Mouse (Mus musculus) c-Kit-positive CD71-positive TER-119-positive erythroid progenitor cells, embryonic 14.5 days (primary cell): ENCODE results near the gene Gm17657.

Source experiments
- DNase-seq: peaks from one replicate; pipeline ENCODE4 v3.0.0-alpha.2; 2013; ENCODE audit warnings: low spot score

Gm17657 gene

DNA sequence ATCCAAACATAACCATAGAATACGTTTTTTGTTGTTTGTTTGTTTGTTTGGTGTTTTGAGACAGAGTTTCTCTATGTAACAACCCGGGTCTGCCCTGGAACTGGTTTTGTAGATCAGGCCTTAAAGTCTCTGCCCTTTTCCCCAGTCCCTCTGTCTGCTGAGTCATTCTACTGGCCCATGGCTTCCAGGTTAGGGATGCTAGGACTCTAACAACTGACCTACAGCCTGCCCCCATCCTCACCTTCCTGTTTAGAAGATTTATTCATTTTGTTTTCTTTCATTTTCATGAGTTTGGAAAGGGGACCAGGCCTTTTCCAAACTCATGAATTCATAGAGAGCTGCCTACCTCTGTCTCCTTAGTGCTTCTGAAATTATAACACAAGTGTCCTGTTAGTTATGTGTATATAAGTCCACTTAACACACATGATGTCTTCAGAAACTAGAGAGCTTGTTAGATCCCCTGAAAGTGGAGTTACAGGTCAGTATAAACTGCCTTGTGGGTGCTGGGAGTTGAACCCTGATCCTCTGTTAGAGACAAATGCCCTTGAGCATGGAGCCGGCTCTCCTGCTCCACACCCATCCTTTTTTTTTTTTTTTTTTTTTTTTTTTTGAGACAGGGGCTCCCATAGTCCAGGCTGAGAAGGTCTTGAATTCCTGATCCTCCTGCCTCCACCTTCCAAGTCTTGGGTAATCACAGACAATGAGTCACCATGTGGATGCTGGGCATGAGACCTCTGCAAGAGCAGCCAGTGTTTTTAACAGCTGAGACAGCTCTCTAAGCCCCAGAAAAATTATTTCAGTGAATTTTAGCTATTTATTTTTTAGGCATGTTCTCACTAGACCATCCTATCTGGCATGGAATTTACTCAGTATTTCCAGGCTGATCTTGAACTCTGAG lies 63.9 kb downstream of the Gm17657 start:
- DNase-seq, result no peak

DNA sequence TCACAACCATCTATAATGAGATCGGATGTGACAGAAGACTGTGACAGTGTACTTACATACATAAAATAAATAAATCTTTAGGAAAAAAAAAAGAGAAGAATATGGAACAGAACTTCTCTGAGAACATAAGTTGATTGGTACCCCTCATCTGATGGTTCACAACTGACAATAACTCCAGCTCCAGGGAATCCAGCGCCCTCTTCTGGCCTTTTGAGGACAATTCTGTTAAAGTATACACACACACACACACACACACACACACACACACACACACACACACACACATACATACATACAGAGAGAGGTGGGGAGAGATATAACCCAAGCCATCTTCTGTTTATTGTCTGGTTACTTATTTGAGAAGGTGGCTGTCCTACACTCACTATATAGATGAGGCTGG lies 65.0 kb downstream of the Gm17657 start:
- no peak for DNase-seq

DNA sequence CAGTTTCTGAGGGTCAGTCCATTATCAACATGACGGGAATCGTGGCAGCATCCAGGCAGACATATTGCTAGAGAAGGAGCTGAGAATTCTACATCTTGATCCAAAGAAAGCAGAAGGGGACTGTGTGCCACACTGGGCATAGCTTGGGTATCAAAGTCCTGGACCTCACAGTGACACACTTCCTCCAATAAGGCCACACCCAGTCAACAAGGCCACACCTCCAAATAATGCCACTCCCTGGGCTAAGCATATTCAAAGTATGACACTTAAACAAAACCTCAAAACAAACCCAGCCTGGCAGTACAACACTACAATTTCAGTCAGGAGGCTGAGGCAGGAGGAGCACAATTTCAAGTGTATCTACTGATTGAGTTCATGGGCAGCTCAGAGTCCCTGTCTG lies 66.2 kb downstream of the Gm17657 start:
- no peak for DNase-seq

DNA sequence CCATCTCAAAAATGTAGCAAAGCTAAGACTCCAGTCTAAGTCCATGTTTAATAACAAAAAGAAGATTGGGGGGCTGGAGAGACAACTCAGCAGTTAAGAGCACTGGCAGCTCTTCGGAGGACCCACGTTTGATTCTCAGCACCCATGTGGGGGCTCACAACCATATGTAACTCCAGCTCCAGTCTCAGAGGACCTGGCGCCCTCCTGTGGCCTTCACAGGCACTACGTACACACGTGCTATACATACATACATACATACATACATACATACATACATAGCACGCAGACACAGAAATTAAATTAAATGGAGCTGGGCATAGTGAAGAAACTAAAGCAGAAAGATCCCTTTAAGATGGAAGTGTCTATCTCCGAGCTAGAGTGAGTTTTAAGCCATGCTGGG lies 66.8 kb downstream of the Gm17657 start:
- DNase-seq, result no peak

DNA sequence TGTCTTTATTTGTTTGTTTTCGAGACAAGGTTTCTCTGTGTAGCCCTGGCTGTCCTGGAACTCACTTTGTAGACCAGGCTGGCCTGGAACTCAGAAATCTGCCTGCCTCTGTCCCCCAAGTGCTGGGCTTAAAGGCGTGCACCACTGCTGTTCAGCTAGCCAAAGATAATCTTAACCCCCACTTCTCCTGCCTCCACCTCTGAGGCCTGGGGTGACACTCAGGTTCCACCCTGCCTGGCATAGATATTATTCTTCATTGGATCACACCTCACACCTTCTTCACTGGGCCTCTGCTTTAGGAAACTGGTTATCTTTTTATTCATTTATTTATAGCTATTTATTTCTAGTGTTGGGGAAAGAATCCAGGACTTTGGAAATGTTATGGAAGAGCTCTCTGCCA lies 69.2 kb downstream of the Gm17657 start:
- no peak for DNase-seq

DNA sequence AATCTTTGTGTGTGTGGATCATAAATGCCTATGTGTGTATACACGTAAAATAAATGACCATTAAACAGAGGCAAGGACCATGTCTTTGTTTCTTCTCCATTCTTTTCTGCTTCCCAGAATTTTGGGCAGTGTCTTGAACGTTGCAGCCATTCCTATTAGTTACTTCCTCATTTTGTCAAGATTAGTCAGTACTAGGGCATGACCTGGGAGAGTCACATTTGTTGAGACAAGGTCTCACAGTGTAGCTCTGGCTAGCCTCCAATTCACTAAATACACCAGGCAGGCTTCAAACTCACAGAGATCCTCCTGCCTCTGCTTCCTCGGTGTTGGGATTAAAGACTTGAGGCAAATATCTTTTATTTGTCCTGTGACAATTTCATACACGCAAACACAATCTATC lies 71.2 kb downstream of the Gm17657 start:
- no peak for DNase-seq

DNA sequence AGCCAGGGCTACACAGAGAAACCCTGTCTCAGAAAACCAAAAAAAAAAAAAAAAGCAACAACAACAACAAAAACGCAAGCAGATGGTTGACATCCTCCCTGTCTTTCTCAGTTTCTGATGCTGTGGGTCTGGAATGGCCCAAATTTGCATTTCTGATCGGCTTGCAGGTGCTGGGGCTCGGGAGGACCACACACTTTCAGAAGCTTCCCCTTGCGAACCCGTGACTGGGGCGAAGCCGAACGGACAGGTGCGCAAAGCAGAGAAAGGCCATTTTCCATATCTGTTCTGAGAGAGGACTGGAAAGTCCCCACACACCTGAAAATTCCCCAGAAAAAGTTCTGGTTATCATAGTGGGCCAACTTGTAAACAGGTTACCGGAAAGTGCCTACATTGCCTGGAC lies 72.1 kb downstream of the Gm17657 start:
- DNase-seq, result no peak

DNA sequence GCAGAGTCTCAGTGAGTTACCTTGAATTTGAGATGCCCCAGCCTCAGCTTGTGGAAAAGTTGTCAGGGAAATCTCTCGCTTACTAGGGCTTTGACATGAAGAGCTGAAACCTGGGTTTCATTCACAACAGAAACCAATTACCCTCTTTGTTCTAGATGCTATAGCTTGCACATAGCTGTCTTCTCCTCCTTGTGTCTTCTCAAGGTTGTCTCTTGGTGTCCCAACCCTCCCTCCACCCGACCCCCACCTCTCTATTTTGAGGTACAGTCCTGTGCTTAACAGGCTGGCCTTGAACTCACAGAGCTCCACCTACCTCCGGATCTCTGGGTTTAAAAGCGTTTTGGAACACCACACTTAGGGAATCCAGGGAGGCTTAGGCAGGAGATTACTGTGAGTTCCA lies 73.0 kb downstream of the Gm17657 start:
- no peak for DNase-seq

DNA sequence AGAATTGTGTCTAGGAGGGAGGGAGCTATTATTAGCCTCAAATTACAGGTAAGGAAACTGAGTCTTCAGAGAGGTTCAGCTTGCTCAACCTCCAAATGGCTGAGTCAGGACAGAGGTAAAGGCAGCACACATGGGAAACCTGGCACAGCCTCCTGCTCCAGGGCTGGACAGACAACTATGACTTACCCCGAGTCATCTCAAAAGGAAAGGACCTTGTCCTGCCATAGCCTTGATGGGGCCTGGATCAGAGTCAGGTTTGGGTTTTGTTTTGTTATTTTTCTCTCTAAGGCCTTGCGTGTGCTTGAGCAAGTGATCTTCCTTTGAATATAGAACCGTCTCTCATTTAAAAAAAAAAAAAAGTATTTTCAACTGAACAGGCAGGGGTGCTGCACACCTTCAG lies 74.3 kb downstream of the Gm17657 start:
- no peak for DNase-seq

DNA sequence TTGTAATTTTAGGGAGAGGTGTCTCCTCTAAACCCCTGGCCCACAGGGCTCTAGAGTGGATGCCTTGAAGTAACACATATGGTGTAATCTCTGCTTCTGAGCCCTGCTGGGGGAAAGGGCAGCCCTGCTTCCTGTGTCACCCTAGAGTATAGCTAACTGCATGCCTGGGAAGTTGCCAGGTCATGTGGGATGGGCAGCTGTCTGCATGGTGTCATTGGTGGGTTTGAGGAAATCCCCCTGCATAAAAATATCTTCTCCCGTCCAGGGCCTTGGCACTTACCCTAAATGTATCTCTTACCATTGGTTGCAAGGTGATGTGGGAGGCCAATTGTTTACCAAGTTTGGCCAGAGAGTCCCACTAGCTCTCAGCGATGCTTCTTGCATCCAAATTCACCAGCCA lies 75.4 kb downstream of the Gm17657 start:
- DNase-seq, result no peak

DNA sequence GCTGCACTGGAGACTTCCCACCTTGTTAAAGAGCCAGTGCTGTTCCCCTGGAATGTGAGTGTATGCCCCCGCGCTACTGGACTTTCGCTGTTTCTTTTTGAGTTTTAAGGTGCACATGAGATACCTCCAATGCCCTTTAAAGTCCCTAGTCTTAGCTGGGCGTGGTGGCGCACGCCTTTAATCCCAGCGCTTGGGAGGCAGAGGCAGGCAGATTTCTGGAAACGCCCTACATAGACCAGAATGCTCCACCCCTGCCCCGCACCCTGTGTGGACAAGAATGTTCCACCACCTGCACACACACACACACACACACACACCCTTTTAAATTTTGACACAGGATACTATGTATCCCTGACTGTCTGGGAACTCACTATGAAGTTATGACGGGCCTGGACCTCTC lies 76.0 kb downstream of the Gm17657 start:
- DNase-seq, result no peak
